Mouse (Mus musculus) ES-Bruce4 (cell line): ENCODE data around the gene H60b. TPM values are rescaled to one million over a fixed set of nuclear protein-coding genes. Genes with fewer than 3 reads are reported as not detected.
"Not testable (repeated sequence)": the region's sequence is repeated elsewhere in the genome, so short reads cannot be mapped to it uniquely, and the experiment has no call there.

Experiments
- H3K27ac ChIP-seq: 2 replicates; pipeline ENCODE4 v1.5.1; 2012; ENCODE audit warnings: low read length, inconsistent platforms; ENCODE audit not compliant: insufficient read depth
- H3K27me3 ChIP-seq: 2 replicates; pipeline ENCODE4 v1.6.1; 2012; ENCODE audit warnings: mild to moderate bottlenecking, low read length, inconsistent platforms; ENCODE audit not compliant: control insufficient read depth, poor library complexity, insufficient read depth, severe bottlenecking
- H3K36me3 ChIP-seq: 2 replicates; pipeline ENCODE4 v1.6.1; 2012; ENCODE audit warnings: inconsistent platforms, mild to moderate bottlenecking, low read length, moderate library complexity; ENCODE audit not compliant: control insufficient read depth, poor library complexity, insufficient read depth, severe bottlenecking
- H3K4me1 ChIP-seq: one replicate; pipeline ENCODE4 v1.8.1; 2011; ENCODE audit warnings: low read length; ENCODE audit not compliant: control insufficient read depth, insufficient read depth
- H3K4me3 ChIP-seq: 2 replicates; pipeline ENCODE4 v1.5.1; 2011; ENCODE audit warnings: low read depth, mild to moderate bottlenecking, low read length
- H3K9ac ChIP-seq: 2 replicates; pipeline ENCODE4 v1.6.1; 2012; ENCODE audit warnings: low read depth, mild to moderate bottlenecking, inconsistent platforms; ENCODE audit not compliant: poor library complexity, severe bottlenecking
- H3K9me3 ChIP-seq: replicated peaks from 2 replicates; pipeline ENCODE4 v1.6.1; 2012; ENCODE audit warnings: mild to moderate bottlenecking, low read length, inconsistent platforms; ENCODE audit not compliant: control insufficient read depth, poor library complexity, insufficient read depth, severe bottlenecking
- CTCF ChIP-seq: IDR thresholded peaks from one replicate; pipeline ENCODE4 v1.8.1; 2011; ENCODE audit warnings: low read depth, low read length
- EP300 ChIP-seq: IDR thresholded peaks from 2 replicates; pipeline ENCODE4 v1.6.1; 2011; ENCODE audit warnings: low read depth, low read length; ENCODE audit not compliant: insufficient read depth
- POLR2A ChIP-seq: IDR thresholded peaks from one replicate; pipeline ENCODE4 v1.8.1; 2011; ENCODE audit warnings: low read length; ENCODE audit not compliant: insufficient read depth
- polyA plus RNA-seq: library from polyadenylated mRNA; stranded (reverse); fragments of >200 nt; gene quantifications from 2 replicates; pipeline ENCODE4 v1.2.4, GENCODE M21; 2011; ENCODE audit warnings: low read depth; ENCODE audit not compliant: missing spikeins, insufficient read depth, insufficient read length

H60b gene
- polyA plus RNA-seq, 1 experiment: not detected

GRCm38 (mm10) chr10:22154871-22155799 is 3.3 kb upstream of the H60b start:
- no peak overlapping the region for H3K9ac ChIP-seq
- no peak overlapping the region for H3K27ac ChIP-seq
- H3K36me3 ChIP-seq: no peaks in the 10 kb centered on the region
- H3K9me3 ChIP-seq: no peaks in the 10 kb centered on the region
- TF ChIP-seq CTCF (no peak), EP300 (no peak), POLR2A (no peak)
- H3K27me3 ChIP-seq: peaks cover 19% of the 10 kb centered on the region
- no peak overlapping the region for H3K4me3 ChIP-seq
- peaks cover 1% of the 10 kb centered on the region for H3K4me1 ChIP-seq

DNA sequence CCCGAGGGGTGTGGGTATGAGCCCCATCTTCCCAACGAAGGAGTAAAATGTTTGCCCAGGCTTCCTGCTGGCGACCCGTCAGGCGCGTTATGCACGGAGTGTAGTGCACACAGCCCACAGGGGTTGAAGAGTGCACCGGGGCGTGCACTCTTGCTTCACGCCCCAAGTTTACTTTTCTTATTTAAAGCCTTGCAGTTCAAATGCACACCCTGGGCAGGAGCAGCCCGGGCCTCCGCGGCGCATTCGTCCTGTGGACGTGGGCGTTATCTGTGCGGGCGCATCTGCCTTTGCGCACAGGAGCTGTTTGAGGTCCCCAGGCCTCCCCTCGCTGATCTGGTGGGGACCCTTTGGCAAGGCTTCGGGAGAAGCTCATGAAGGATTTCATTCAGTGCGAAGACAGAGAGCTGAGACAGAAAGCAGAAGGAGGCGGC is 760 bp downstream of the H60b start:
- Histone ChIP-seq H3K4me3 (peak overlapping the region; percentile 30), H3K9ac (peak overlapping the region; percentile 33; the same call in 1 of the 2 replicates), H3K27me3 (peaks cover 6% of the 10 kb centered on the region), H3K36me3 (no peaks in the 10 kb centered on the region), H3K27ac (no peak overlapping the region), H3K4me1 (peaks cover 1% of the 10 kb centered on the region), H3K9me3 (no peaks in the 10 kb centered on the region)
- no peak for TF ChIP-seq EP300
- TF ChIP-seq CTCF: no peak
- no peak for TF ChIP-seq POLR2A

DNA sequence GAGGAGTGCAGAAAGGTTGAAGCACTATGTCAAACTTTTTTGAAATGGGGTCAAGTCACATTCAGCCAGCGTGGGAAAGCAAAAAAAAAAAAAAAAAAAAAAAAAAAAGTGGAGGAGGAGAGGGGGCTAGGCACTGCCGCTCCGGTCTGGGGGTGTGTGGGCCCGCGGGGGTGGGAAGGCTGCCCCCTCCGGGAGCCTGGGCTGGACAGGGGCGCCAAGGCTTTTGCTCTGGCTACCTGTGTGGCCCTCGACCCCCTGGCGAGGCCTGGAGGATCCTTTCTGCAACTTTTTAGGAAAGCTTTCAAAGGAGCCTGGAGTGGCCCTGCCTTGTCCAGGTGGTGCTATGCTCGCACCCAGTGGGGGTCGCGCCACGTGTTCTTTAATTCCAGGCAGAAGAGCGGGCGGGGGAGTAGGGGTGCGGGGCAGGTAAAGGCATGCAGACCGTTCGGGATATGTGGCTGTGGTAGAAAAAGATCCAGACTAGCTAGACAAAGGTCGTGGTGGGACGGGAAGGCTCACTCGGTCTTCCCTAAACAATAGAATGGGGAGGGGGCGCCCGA is 1.3 kb downstream of the H60b start:
- no peaks in the 10 kb centered on the region for H3K36me3 ChIP-seq
- H3K4me3 ChIP-seq: peak overlapping the region; percentile 30
- no peak overlapping the region for H3K27ac ChIP-seq

GRCm38 (mm10) chr10:22163279-22163678 is 4.9 kb downstream of the H60b start:
- not testable (repeated sequence) for H3K27ac ChIP-seq, H3K36me3 ChIP-seq, H3K4me1 ChIP-seq, H3K27me3 ChIP-seq, H3K9me3 ChIP-seq, H3K9ac ChIP-seq
- H3K4me3 ChIP-seq: peak overlapping the region; percentile 28

More for the DNA sequence above, 1.3 kb downstream of the H60b start:
- Histone ChIP-seq H3K9ac (no peak overlapping the region), H3K27me3 (peaks cover 5% of the 10 kb centered on the region; the same call in 1 of the 2 replicates), H3K9me3 (no peaks in the 10 kb centered on the region), H3K4me1 (peaks cover 1% of the 10 kb centered on the region)
- TF ChIP-seq EP300: peak; percentile 71; the same call in 1 of the 2 replicates
- no peak for TF ChIP-seq POLR2A

GRCm38 (mm10) chr10:22163705-22164583 is 5.6 kb downstream of the H60b start:
- not testable (repeated sequence) for H3K27ac ChIP-seq, H3K4me1 ChIP-seq, H3K4me3 ChIP-seq, H3K9ac ChIP-seq, H3K9me3 ChIP-seq, H3K36me3 ChIP-seq, H3K27me3 ChIP-seq
- TF ChIP-seq CTCF: peak; percentile 45

- H3K27ac ChIP-seq, H3K4me3 ChIP-seq, H3K36me3 ChIP-seq: not testable (repeated sequence)
These were observed 7.1 kb downstream of the H60b start for GRCm38 (mm10) chr10:22165328-22166003.

GRCm38 (mm10) chr10:22166025-22166424 is 7.6 kb downstream of the H60b start:
- H3K36me3 ChIP-seq, H3K27ac ChIP-seq, H3K9ac ChIP-seq, H3K4me1 ChIP-seq, H3K27me3 ChIP-seq, H3K4me3 ChIP-seq, H3K9me3 ChIP-seq: not testable (repeated sequence)

More at GRCm38 (mm10) chr10:22165328-22166003, 7.1 kb downstream of the H60b start:
- H3K9me3 ChIP-seq, H3K9ac ChIP-seq, H3K4me1 ChIP-seq, H3K27me3 ChIP-seq: not testable (repeated sequence)

GRCm38 (mm10) chr10:22167061-22167460 is 8.7 kb downstream of the H60b start:
- not testable (repeated sequence) for H3K9ac ChIP-seq, H3K4me1 ChIP-seq

More at GRCm38 (mm10) chr10:22167061-22167460, 8.7 kb downstream of the H60b start:
- H3K27me3 ChIP-seq, H3K27ac ChIP-seq, H3K4me3 ChIP-seq, H3K36me3 ChIP-seq, H3K9me3 ChIP-seq: not testable (repeated sequence)
